Mouse (Mus musculus): ENCODE data around the gene Prdx2. TPM values are rescaled to one million over a fixed set of nuclear protein-coding genes. Genes with fewer than 3 reads are reported as not detected.

The Prdx2 gene
- polyA plus RNA-seq, 1 experiment from 2014 or later = 1,326 TPM

- Histone ChIP-seq H3K9me3 (ENCODE audit: control insufficient read depth, low read length) (no peaks in the 10 kb centered on the region), H3K4me1 (ENCODE audit: control insufficient read depth, insufficient read depth, low read length) (peaks cover 25% of the 10 kb centered on the region), H3K27me3 (ENCODE audit: control insufficient read depth, insufficient read depth, low read length) (no peaks in the 10 kb centered on the region), H3K4me3 (ENCODE audit: low read depth, low read length) (no peak overlapping the region), H3K9ac (ENCODE audit: low read length) (no peak overlapping the region), H3K27ac (replicated peaks; ENCODE audit: low read depth, low read length) (no peak overlapping the region), H3K36me3 (ENCODE audit: control insufficient read depth, insufficient read depth, low read length) (no peaks in the 10 kb centered on the region), H3K4me2 (ENCODE audit: low read depth, severe bottlenecking) (peak overlapping the region; percentile 97)
- DNase-seq (ENCODE audit: low spot score) = no peak
- no peak for ATAC-seq (ENCODE audit: insufficient number of reproducible peaks, low FRiP score, low TSS enrichment, low read depth)
- WGBS = 37% methylated on average over 8 of the region's 8 CpGs
These were observed 17.1 kb downstream of the Prdx2 start for GRCm38 (mm10) chr8:84986379-84986945.

GRCm38 (mm10) chr8:84987388-84987787 is 18.0 kb downstream of the Prdx2 start:
- H3K4me3 ChIP-seq (ENCODE audit: low read depth, low read length) = no peak overlapping the region
- no peaks in the 10 kb centered on the region for H3K9me3 ChIP-seq (ENCODE audit: control insufficient read depth, low read length)
- H3K4me2 ChIP-seq (ENCODE audit: low read depth, severe bottlenecking) = no peak overlapping the region
- no peak for ATAC-seq (ENCODE audit: insufficient number of reproducible peaks, low FRiP score, low TSS enrichment, low read depth)
- no peak for DNase-seq (ENCODE audit: low spot score)
- H3K36me3 ChIP-seq (ENCODE audit: control insufficient read depth, insufficient read depth, low read length) = no peaks in the 10 kb centered on the region
- peaks cover 25% of the 10 kb centered on the region for H3K4me1 ChIP-seq (ENCODE audit: control insufficient read depth, insufficient read depth, low read length)
- WGBS = 77% methylated on average over 5 of the region's 5 CpGs
- H3K9ac ChIP-seq (ENCODE audit: low read length) = no peak overlapping the region
- H3K27ac ChIP-seq (replicated peaks; ENCODE audit: low read depth, low read length) = no peak overlapping the region
- no peaks in the 10 kb centered on the region for H3K27me3 ChIP-seq (ENCODE audit: control insufficient read depth, insufficient read depth, low read length)

GRCm38 (mm10) chr8:84987903-84988302 is 18.5 kb downstream of the Prdx2 start:
- ATAC-seq (ENCODE audit: insufficient number of reproducible peaks, low FRiP score, low TSS enrichment, low read depth) (no peak), DNase-seq (ENCODE audit: low spot score) (no peak)
- no peak overlapping the region for H3K4me2 ChIP-seq (ENCODE audit: low read depth, severe bottlenecking)
- no peak overlapping the region for H3K9ac ChIP-seq (ENCODE audit: low read length)
- no peaks in the 10 kb centered on the region for H3K36me3 ChIP-seq (ENCODE audit: control insufficient read depth, insufficient read depth, low read length)
- no peaks in the 10 kb centered on the region for H3K27me3 ChIP-seq (ENCODE audit: control insufficient read depth, insufficient read depth, low read length)
- H3K4me3 ChIP-seq (ENCODE audit: low read depth, low read length) = no peak overlapping the region
- H3K27ac ChIP-seq (replicated peaks; ENCODE audit: low read depth, low read length) = no peak overlapping the region
- no peaks in the 10 kb centered on the region for H3K9me3 ChIP-seq (ENCODE audit: control insufficient read depth, low read length)
- H3K4me1 ChIP-seq (ENCODE audit: control insufficient read depth, insufficient read depth, low read length) = peaks cover 25% of the 10 kb centered on the region
- 61% methylated on average over 2 of the region's 2 CpGs for WGBS

- WGBS = 9% methylated on average over 15 of the region's 15 CpGs
- no peak for ATAC-seq (ENCODE audit: insufficient number of reproducible peaks, low FRiP score, low TSS enrichment, low read depth)
- H3K9me3 ChIP-seq (ENCODE audit: control insufficient read depth, low read length) = no peaks in the 10 kb centered on the region
- H3K27me3 ChIP-seq (ENCODE audit: control insufficient read depth, insufficient read depth, low read length) = no peaks in the 10 kb centered on the region
- H3K36me3 ChIP-seq (ENCODE audit: control insufficient read depth, insufficient read depth, low read length) = no peaks in the 10 kb centered on the region
- peak overlapping the region; percentile 25 for H3K4me2 ChIP-seq (ENCODE audit: low read depth, severe bottlenecking)
- H3K4me3 ChIP-seq (ENCODE audit: low read depth, low read length) = no peak overlapping the region
- H3K4me1 ChIP-seq (ENCODE audit: control insufficient read depth, insufficient read depth, low read length) = peaks cover 21% of the 10 kb centered on the region
- H3K9ac ChIP-seq (ENCODE audit: low read length) = no peak overlapping the region
- no peak overlapping the region for H3K27ac ChIP-seq (replicated peaks; ENCODE audit: low read depth, low read length)
- DNase-seq (ENCODE audit: low spot score) = peak; percentile 55
These were observed 19.9 kb downstream of the Prdx2 start for GRCm38 (mm10) chr8:84989311-84989731.

- peak overlapping the region; percentile 61 for H3K9ac ChIP-seq (ENCODE audit: low read length)
- DNase-seq (ENCODE audit: low spot score) = peak; percentile 95
- peak overlapping the region; percentile 32 for H3K4me3 ChIP-seq (ENCODE audit: low read depth, low read length)
- H3K4me1 ChIP-seq (ENCODE audit: control insufficient read depth, insufficient read depth, low read length) = peaks cover 16% of the 10 kb centered on the region
- no peaks in the 10 kb centered on the region for H3K36me3 ChIP-seq (ENCODE audit: control insufficient read depth, insufficient read depth, low read length)
- ATAC-seq (ENCODE audit: insufficient number of reproducible peaks, low FRiP score, low TSS enrichment, low read depth) = peak; percentile 29
- no peaks in the 10 kb centered on the region for H3K9me3 ChIP-seq (ENCODE audit: control insufficient read depth, low read length)
- H3K4me2 ChIP-seq (ENCODE audit: low read depth, severe bottlenecking) = peak overlapping the region; percentile 55
- 0 out of 2 replicates have a peak overlapping the region, but pooled peaks have one; percentile 23 for H3K27ac ChIP-seq (replicated peaks; ENCODE audit: low read depth, low read length)
- under 1% methylated on average over 15 of the region's 15 CpGs for WGBS
- H3K27me3 ChIP-seq (ENCODE audit: control insufficient read depth, insufficient read depth, low read length) = peaks cover 2% of the 10 kb centered on the region; the same call in 1 of the 2 replicates
These were observed 20.4 kb downstream of the Prdx2 start for GRCm38 (mm10) chr8:84989810-84990209.

GRCm38 (mm10) chr8:84990349-84990748 is 21.0 kb downstream of the Prdx2 start, which contains the start of gene Hook2:
TSS of gene Hook2 (plus strand) at chr8:84990603.
- Histone ChIP-seq H3K27ac (replicated peaks; ENCODE audit: low read depth, low read length) (0 out of 2 replicates have a peak within 1 kb of the TSS, but pooled peaks have one; percentile 23), H3K4me2 (ENCODE audit: low read depth, severe bottlenecking) (peak within 1 kb of the TSS; percentile 55), H3K4me3 (ENCODE audit: low read depth, low read length) (peak within 1 kb of the TSS; percentile 32), H3K9me3 (ENCODE audit: control insufficient read depth, low read length) (no peaks in the 10 kb centered on the region), H3K4me1 (ENCODE audit: control insufficient read depth, insufficient read depth, low read length) (peaks cover 13% of the 10 kb centered on the region), H3K9ac (ENCODE audit: low read length) (peak within 1 kb of the TSS; percentile 61), H3K36me3 (ENCODE audit: control insufficient read depth, insufficient read depth, low read length) (no peaks in the 10 kb centered on the region), H3K27me3 (ENCODE audit: control insufficient read depth, insufficient read depth, low read length) (peaks cover 7% of the 10 kb centered on the region)
- ATAC-seq (ENCODE audit: insufficient number of reproducible peaks, low FRiP score, low TSS enrichment, low read depth) = peak; percentile 91
- peak; percentile 98 for DNase-seq (ENCODE audit: low spot score)
- under 1% methylated on average over 26 of the region's 28 CpGs for WGBS

GRCm38 (mm10) chr8:84990836-84991235 is 21.4 kb downstream of the Prdx2 start:
- peak; percentile 62 for DNase-seq (ENCODE audit: low spot score)
- Histone ChIP-seq H3K9me3 (ENCODE audit: control insufficient read depth, low read length) (no peaks in the 10 kb centered on the region), H3K4me1 (ENCODE audit: control insufficient read depth, insufficient read depth, low read length) (peaks cover 10% of the 10 kb centered on the region), H3K4me3 (ENCODE audit: low read depth, low read length) (peak overlapping the region; percentile 32), H3K27me3 (ENCODE audit: control insufficient read depth, insufficient read depth, low read length) (peaks cover 11% of the 10 kb centered on the region), H3K4me2 (ENCODE audit: low read depth, severe bottlenecking) (peak overlapping the region; percentile 55), H3K27ac (replicated peaks; ENCODE audit: low read depth, low read length) (no peak overlapping the region), H3K9ac (ENCODE audit: low read length) (peak overlapping the region; percentile 53), H3K36me3 (ENCODE audit: control insufficient read depth, insufficient read depth, low read length) (no peaks in the 10 kb centered on the region)
- WGBS = 2% methylated on average over 15 of the region's 15 CpGs
- peak; percentile 50 for ATAC-seq (ENCODE audit: insufficient number of reproducible peaks, low FRiP score, low TSS enrichment, low read depth)

- no peak overlapping the region for H3K4me2 ChIP-seq (ENCODE audit: low read depth, severe bottlenecking)
- DNase-seq (ENCODE audit: low spot score) (no peak), ATAC-seq (ENCODE audit: insufficient number of reproducible peaks, low FRiP score, low TSS enrichment, low read depth) (no peak)
- no peaks in the 10 kb centered on the region for H3K9me3 ChIP-seq (ENCODE audit: control insufficient read depth, low read length)
- no peaks in the 10 kb centered on the region for H3K36me3 ChIP-seq (ENCODE audit: control insufficient read depth, insufficient read depth, low read length)
- peaks cover 14% of the 10 kb centered on the region for H3K27me3 ChIP-seq (ENCODE audit: control insufficient read depth, insufficient read depth, low read length)
- H3K4me1 ChIP-seq (ENCODE audit: control insufficient read depth, insufficient read depth, low read length) = peaks cover 10% of the 10 kb centered on the region; the same call in 1 of the 2 replicates
- no peak overlapping the region for H3K27ac ChIP-seq (replicated peaks; ENCODE audit: low read depth, low read length)
- H3K9ac ChIP-seq (ENCODE audit: low read length) = no peak overlapping the region
- WGBS = 92% methylated on average over 9 of the region's 9 CpGs
- H3K4me3 ChIP-seq (ENCODE audit: low read depth, low read length) = no peak overlapping the region
These were observed 25.0 kb downstream of the Prdx2 start for GRCm38 (mm10) chr8:84994375-84994774.

Measured in limb, embryonic 11.5 days (tissue).